Mouse (Mus musculus) neural tube, embryonic 11.5 days (tissue): ENCODE measurements at regions not wholly inside any gene's neighbourhood (a gene's known extent, or its start where the extent isn't known, plus 50 kb on each side); places are given as distances from the start of the nearest gene placed in this dataset.
"Not testable (repeated sequence)": the region's sequence is repeated elsewhere in the genome, so short reads cannot be mapped to it uniquely, and the experiment has no call there.

Experiments used
- ATAC-seq: fragments of 200-750 bp; cut with Nextera tagmentation; 2 replicates; pipeline ENCODE4 v1.8.0; 2017; ENCODE audit warnings: moderate number of reproducible peaks, mild to moderate bottlenecking, moderate TSS enrichment, moderate library complexity; ENCODE audit not compliant: insufficient read depth, low FRiP score, low TSS enrichment
- DNase-seq: peaks from one replicate; pipeline ENCODE4 v3.0.0-alpha.2; 2015; ENCODE audit warnings: low spot score
- H3K27ac ChIP-seq: fragments of 300-500 bp; sonication (generic); 2 replicates; pipeline ENCODE4 v1.5.1; 2014; ENCODE audit warnings: low read depth, mild to moderate bottlenecking, low read length
- H3K27me3 ChIP-seq: fragments of 300-500 bp; sonication (generic); 2 replicates; pipeline ENCODE4 v1.6.1; 2014; ENCODE audit warnings: mild to moderate bottlenecking, low read length, mixed read lengths; ENCODE audit not compliant: control insufficient read depth, insufficient read depth
- H3K36me3 ChIP-seq: fragments of 300-500 bp; sonication (generic); 2 replicates; pipeline ENCODE4 v1.6.1; 2014; ENCODE audit warnings: mild to moderate bottlenecking, low read length, moderate library complexity, mixed read lengths; ENCODE audit not compliant: control insufficient read depth, insufficient read depth
- H3K4me1 ChIP-seq: fragments of 300-500 bp; sonication (generic); 2 replicates; pipeline ENCODE4 v1.6.1; 2014; ENCODE audit warnings: low read length, mixed read lengths; ENCODE audit not compliant: control insufficient read depth, insufficient read depth
- H3K4me2 ChIP-seq: fragments of 300-500 bp; sonication (generic); 2 replicates; pipeline ENCODE4 v1.6.1; 2014; ENCODE audit warnings: low read depth, mild to moderate bottlenecking, moderate library complexity
- H3K4me3 ChIP-seq: fragments of 300-500 bp; sonication (generic); 2 replicates; pipeline ENCODE4 v1.5.1; 2014; ENCODE audit warnings: low read depth, low read length
- H3K9ac ChIP-seq: fragments of 300-500 bp; sonication (generic); 2 replicates; pipeline ENCODE4 v1.6.1; 2014; ENCODE audit warnings: mild to moderate bottlenecking, low read length
- H3K9me3 ChIP-seq: fragments of 300-500 bp; sonication (generic); 2 replicates; pipeline ENCODE4 v1.6.1; 2016; ENCODE audit warnings: low read length; ENCODE audit not compliant: control insufficient read depth
- WGBS: fragments of 180-500 bp; shearing (Covaris S2); extraction: QIAGEN DNeasy Blood & Tissue Kit; methylation state at CpG from one replicate; pipeline ENCODE4 v1.1.7; 2014; 5-methylcytosine and 5-hydroxymethylcytosine counted together

DNA sequence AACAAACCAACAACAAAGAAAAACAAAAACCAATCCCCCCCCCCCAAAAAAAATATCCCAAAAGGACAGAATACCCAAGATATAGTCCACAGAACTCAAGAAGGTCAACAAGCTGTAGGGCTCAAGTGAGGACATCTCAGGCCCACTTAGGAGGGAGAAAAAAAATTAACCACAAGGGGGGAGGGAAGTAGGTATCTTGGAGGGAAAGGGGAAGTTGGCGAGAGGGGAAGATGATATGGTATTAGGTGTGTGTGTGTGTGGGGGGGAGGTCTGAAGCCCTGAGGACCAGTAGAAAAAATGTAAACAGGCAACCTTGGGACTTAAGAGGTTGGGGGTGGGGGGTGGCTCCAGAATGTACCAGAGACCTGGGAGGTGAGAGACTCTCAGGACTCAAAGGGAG lies 797.4 kb downstream of the Crisp4 start:
- Histone ChIP-seq H3K9me3 (no peaks in the 10 kb centered on the region), H3K4me1 (no peaks in the 10 kb centered on the region), H3K27ac (no peak overlapping the region), H3K4me3 (no peak overlapping the region), H3K4me2 (no peak overlapping the region), H3K9ac (no peak overlapping the region), H3K36me3 (no peaks in the 10 kb centered on the region), H3K27me3 (no peaks in the 10 kb centered on the region)
- DNase-seq: no peak
- 83% methylated on average over 1 of the region's 1 CpGs for WGBS
- ATAC-seq: no peak

DNA sequence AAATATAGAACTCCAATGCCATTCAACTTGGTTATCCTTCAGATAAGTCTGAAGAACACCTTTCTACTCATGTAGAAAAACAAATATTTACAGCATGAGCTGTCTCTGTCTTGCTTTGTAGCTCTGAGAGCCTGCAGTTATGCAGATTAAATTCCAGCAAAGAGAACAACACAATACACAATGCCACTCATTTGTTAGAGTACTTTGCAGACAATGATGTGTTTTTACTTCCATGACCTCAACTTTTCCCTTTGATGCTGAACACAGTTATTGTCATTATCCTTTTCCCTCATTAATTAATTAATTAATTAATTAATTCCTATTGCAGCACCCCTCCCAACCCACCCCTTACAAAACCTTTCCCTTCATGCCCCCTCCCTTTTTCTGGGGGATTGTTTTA lies 807.9 kb downstream of the Crisp4 start:
- Histone ChIP-seq H3K27me3 (no peaks in the 10 kb centered on the region), H3K36me3 (no peaks in the 10 kb centered on the region), H3K4me2 (no peak overlapping the region), H3K9me3 (no peaks in the 10 kb centered on the region), H3K4me1 (no peaks in the 10 kb centered on the region), H3K27ac (no peak overlapping the region), H3K9ac (no peak overlapping the region), H3K4me3 (no peak overlapping the region)
- DNase-seq: no peak
- no peak for ATAC-seq

DNA sequence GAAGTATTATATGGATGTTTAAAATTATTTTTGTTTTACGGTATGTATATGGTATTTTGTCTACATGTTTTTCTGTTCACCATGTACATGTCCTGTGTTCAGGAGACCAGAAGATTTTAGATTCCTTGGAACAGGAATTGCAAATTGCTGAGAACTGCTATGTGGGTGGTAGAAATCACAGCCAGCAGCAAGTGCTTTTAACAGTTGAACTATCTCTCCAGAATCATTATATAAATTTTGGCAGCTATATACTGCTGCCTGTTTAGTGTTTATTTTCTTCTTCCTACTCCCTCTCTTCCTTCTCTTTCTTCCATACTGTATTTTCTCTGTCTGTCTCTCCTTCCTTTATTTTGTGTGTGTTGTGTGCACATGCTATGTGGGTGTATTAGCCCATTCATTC lies 834.3 kb downstream of the Crisp4 start:
- 97% methylated on average over 1 of the region's 1 CpGs for WGBS
- H3K4me2 ChIP-seq, DNase-seq, H3K36me3 ChIP-seq, H3K9me3 ChIP-seq, H3K27me3 ChIP-seq, H3K4me3 ChIP-seq, H3K9ac ChIP-seq, H3K4me1 ChIP-seq, H3K27ac ChIP-seq, ATAC-seq: not testable (repeated sequence)

DNA sequence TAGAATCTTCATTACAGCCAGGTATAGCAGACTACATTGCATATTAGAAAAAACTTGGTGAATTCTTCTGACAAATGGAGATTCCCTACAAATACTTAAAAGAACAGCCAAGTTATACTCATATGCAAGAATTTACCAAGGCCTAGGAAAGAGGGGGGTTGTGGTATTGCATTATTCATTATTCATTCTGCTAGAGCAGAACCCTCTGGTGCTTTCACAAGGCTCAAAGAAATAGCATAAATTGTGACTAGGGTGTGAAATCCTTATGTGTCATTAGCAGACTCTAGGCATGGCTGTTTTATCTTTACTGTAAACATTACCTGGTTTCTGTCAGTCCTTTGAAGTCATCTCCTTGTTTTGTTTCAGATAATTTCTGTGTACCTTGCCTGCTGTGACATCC lies 835.8 kb downstream of the Crisp4 start:
- not testable (repeated sequence) for H3K9me3 ChIP-seq, H3K27me3 ChIP-seq, DNase-seq, H3K4me3 ChIP-seq, H3K27ac ChIP-seq, H3K4me2 ChIP-seq, ATAC-seq, H3K4me1 ChIP-seq, H3K9ac ChIP-seq, H3K36me3 ChIP-seq
